Mouse (Mus musculus) midbrain, embryonic 16.5 days (tissue): Measurements from ENCODE around the gene Ppdpf. TPM values are rescaled to one million over a fixed set of nuclear protein-coding genes. Genes with fewer than 3 reads are reported as not detected.
"Not testable (repeated sequence)": the region's sequence is repeated elsewhere in the genome, so short reads cannot be mapped to it uniquely, and the experiment has no call there.

Source experiments
- ATAC-seq: fragments of 200-750 bp; cut with Nextera tagmentation; 2 replicates; pipeline ENCODE4 v1.8.0; 2017; ENCODE audit warnings: moderate TSS enrichment
- H3K27ac ChIP-seq: fragments of 300-500 bp; sonication (generic); 2 replicates; pipeline ENCODE4 v1.5.1; 2014; ENCODE audit warnings: mild to moderate bottlenecking, low read length, mixed read lengths
- H3K27me3 ChIP-seq: fragments of 300-500 bp; sonication (generic); 2 replicates; pipeline ENCODE4 v1.6.1; 2014; ENCODE audit warnings: low read depth, low read length, mixed read lengths; ENCODE audit not compliant: control insufficient read depth, insufficient read depth
- H3K36me3 ChIP-seq: fragments of 300-500 bp; sonication (generic); 2 replicates; pipeline ENCODE4 v1.6.1; 2014; ENCODE audit warnings: mild to moderate bottlenecking, low read length, moderate library complexity, mixed read lengths; ENCODE audit not compliant: control insufficient read depth, insufficient read depth
- H3K4me1 ChIP-seq: fragments of 300-500 bp; sonication (generic); 2 replicates; pipeline ENCODE4 v1.6.1; 2014; ENCODE audit warnings: mild to moderate bottlenecking, low read length, mixed read lengths; ENCODE audit not compliant: control insufficient read depth, insufficient read depth
- H3K4me2 ChIP-seq: fragments of 300-500 bp; sonication (generic); 2 replicates; pipeline ENCODE4 v1.6.1; 2014; ENCODE audit warnings: mild to moderate bottlenecking, low read length, mixed read lengths
- H3K4me3 ChIP-seq: fragments of 300-500 bp; sonication (generic); 2 replicates; pipeline ENCODE4 v1.5.1; 2014; ENCODE audit warnings: low read depth, mild to moderate bottlenecking, low read length, moderate library complexity, mixed read lengths
- H3K9ac ChIP-seq: fragments of 300-500 bp; sonication (generic); 2 replicates; pipeline ENCODE4 v1.6.1; 2014; ENCODE audit warnings: low read depth, low read length, mixed read lengths
- H3K9me3 ChIP-seq: fragments of 300-500 bp; sonication (generic); replicated peaks from 2 replicates; pipeline ENCODE4 v1.6.1; 2014; ENCODE audit warnings: mild to moderate bottlenecking, low read length, mixed read lengths; ENCODE audit not compliant: control insufficient read depth, poor library complexity, severe bottlenecking
- WGBS: fragments of 180-500 bp; shearing (Covaris S2); extraction: QIAGEN DNeasy Blood & Tissue Kit; methylation state at CpG from one replicate; pipeline ENCODE4 v1.1.7; 2014; 5-methylcytosine and 5-hydroxymethylcytosine counted together
- polyA plus RNA-seq: library from polyadenylated mRNA; unstranded; fragments of >200 nt; fragmentation: Nextera tagmentation; extraction: Ambion mirVana; gene quantifications from 2 replicates; pipeline ENCODE4 v1.2.1, GENCODE M21; 2015

Gene Ppdpf
- polyA plus RNA-seq, 1 experiment from 2014 or later: 407 TPM

DNA sequence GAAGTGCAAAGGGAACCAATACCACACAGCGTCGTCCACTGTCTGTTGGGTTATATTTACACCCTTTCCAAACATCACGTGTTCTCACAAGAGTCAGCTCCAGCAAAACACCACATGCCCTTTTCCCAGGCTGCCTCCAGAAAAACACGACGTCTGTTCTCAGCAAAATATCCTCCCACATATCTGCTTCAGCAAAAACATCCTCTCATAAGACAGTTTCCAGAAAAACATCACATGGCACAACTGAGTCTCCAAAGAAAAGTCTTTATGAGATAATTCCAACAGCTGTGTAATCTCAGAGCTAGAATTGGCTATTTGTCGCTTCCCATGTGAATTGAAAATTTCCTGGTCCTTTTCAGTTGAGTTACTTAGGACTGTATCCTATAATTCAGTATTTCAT, 6.1 kb upstream of the Ppdpf start:
- no peaks in the 10 kb centered on the region for H3K36me3 ChIP-seq
- no peak overlapping the region for H3K4me3 ChIP-seq
- H3K27ac ChIP-seq: no peak overlapping the region
- no peak for ATAC-seq
- 86% methylated on average over 6 of the region's 6 CpGs for WGBS
- H3K4me1 ChIP-seq: no peaks in the 10 kb centered on the region
- no peaks in the 10 kb centered on the region for H3K9me3 ChIP-seq
- no peak overlapping the region for H3K9ac ChIP-seq
- H3K4me2 ChIP-seq: no peak overlapping the region
- no peaks in the 10 kb centered on the region for H3K27me3 ChIP-seq

DNA sequence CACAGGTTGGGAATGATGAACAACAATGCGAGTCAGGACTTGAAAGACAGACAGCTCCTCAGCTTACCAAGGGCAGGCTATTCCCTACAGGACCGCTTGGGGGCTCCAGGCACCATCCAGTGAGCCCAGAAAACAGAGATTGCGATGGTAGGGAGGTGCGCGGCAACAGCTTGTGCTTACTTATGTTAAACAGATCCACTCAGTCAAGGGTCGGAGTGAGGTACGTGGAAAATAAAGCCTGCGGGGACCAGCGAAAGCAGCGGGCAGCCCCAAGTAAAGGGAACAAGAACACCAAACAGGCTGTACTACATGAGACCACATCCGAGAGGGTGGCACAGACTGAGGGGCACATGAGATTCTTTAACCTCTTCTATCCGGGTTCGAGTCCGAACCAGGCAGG, 412 bp upstream of the Ppdpf start:
- ATAC-seq: peak; percentile 90
- no peaks in the 10 kb centered on the region for H3K36me3 ChIP-seq
- peak overlapping the region; percentile 79 for H3K4me3 ChIP-seq

GRCm38 (mm10) chr2:181188681-181189080, 1.6 kb downstream of the Ppdpf start:
- 92% methylated on average over 2 of the region's 2 CpGs for WGBS

More for the DNA sequence above, 412 bp upstream of the Ppdpf start:
- Histone ChIP-seq H3K9ac (peak overlapping the region; percentile 96), H3K27ac (peak overlapping the region; percentile 96), H3K27me3 (no peaks in the 10 kb centered on the region), H3K4me2 (peak overlapping the region; percentile 63), H3K9me3 (no peaks in the 10 kb centered on the region), H3K4me1 (peaks cover 10% of the 10 kb centered on the region)
- 0% methylated on average over 14 of the region's 14 CpGs for WGBS

GRCm38 (mm10) chr2:181189321-181189720, 2.3 kb downstream of the Ppdpf start:
- Histone ChIP-seq H3K4me2 (no peak overlapping the region), H3K36me3 (no peaks in the 10 kb centered on the region), H3K27me3 (no peaks in the 10 kb centered on the region), H3K27ac (no peak overlapping the region), H3K9ac (no peak overlapping the region), H3K9me3 (no peaks in the 10 kb centered on the region), H3K4me3 (no peak overlapping the region), H3K4me1 (peaks cover 10% of the 10 kb centered on the region)
- ATAC-seq: no peak
- WGBS: 94% methylated on average over 1 of the region's 1 CpGs

More at GRCm38 (mm10) chr2:181188681-181189080, 1.6 kb downstream of the Ppdpf start:
- Histone ChIP-seq H3K9ac (peak overlapping the region; percentile 36; the same call in 1 of the 2 replicates), H3K27me3 (no peaks in the 10 kb centered on the region), H3K4me3 (peak overlapping the region; percentile 79), H3K4me1 (peaks cover 10% of the 10 kb centered on the region), H3K27ac (peak overlapping the region; percentile 17; the same call in 1 of the 2 replicates), H3K9me3 (no peaks in the 10 kb centered on the region), H3K36me3 (no peaks in the 10 kb centered on the region), H3K4me2 (peak overlapping the region; percentile 63)
- no peak for ATAC-seq

DNA sequence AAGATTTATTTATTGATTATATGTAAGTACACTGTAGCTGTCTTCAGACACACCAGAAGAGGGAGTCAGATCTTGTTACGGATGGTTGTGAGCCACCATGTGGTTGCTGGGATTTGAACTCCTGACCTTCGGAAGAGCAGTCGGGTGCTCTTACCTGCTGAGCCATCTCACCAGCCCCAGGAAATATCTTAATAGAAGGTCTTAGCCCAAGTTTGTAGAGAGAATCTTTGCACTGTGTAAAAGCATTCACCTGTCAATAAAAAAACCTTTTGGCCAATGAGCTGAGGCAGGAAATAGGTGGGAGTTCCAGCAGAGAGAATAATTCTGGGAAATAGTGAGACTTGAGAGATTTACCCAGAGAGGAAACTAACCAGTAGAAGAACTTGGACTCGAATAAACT, 4.3 kb downstream of the Ppdpf start:
- H3K36me3 ChIP-seq, H3K9ac ChIP-seq, H3K4me1 ChIP-seq, H3K27me3 ChIP-seq, H3K9me3 ChIP-seq, H3K27ac ChIP-seq, H3K4me3 ChIP-seq, ATAC-seq, H3K4me2 ChIP-seq: not testable (repeated sequence)
- 83% methylated on average over 4 of the region's 4 CpGs for WGBS

DNA sequence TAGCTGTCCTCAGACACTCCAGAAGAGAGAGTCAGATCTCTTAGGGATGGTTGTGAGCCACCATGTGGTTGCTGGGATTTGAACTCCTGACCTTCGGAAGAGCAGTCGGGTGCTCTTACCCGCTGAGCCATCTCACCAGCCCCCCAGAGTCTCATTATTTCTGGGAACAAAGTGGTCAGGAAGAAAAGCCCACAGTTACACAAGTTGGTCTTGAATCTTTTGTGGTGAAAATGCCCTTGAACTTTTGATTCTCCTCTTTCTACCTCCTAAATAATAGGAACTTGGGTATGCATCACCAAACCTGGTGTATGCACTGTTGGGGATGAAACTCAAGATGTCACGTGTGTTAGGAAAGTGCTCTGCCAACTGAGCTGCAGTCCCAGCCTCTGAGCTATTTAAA, 4.9 kb downstream of the Ppdpf start:
- no peak overlapping the region for H3K27ac ChIP-seq
- H3K9me3 ChIP-seq: no peaks in the 10 kb centered on the region
- WGBS: 58% methylated on average over 4 of the region's 4 CpGs
- H3K36me3 ChIP-seq: no peaks in the 10 kb centered on the region
- no peak for ATAC-seq
- H3K27me3 ChIP-seq: no peaks in the 10 kb centered on the region
- no peak overlapping the region for H3K4me2 ChIP-seq
- H3K4me1 ChIP-seq: peaks cover 7% of the 10 kb centered on the region
- H3K4me3 ChIP-seq: no peak overlapping the region
- H3K9ac ChIP-seq: no peak overlapping the region

GRCm38 (mm10) chr2:181193044-181193443, 6.0 kb downstream of the Ppdpf start:
- H3K9ac ChIP-seq: no peak overlapping the region
- WGBS: 80% methylated on average over 3 of the region's 3 CpGs
- no peak for ATAC-seq

DNA sequence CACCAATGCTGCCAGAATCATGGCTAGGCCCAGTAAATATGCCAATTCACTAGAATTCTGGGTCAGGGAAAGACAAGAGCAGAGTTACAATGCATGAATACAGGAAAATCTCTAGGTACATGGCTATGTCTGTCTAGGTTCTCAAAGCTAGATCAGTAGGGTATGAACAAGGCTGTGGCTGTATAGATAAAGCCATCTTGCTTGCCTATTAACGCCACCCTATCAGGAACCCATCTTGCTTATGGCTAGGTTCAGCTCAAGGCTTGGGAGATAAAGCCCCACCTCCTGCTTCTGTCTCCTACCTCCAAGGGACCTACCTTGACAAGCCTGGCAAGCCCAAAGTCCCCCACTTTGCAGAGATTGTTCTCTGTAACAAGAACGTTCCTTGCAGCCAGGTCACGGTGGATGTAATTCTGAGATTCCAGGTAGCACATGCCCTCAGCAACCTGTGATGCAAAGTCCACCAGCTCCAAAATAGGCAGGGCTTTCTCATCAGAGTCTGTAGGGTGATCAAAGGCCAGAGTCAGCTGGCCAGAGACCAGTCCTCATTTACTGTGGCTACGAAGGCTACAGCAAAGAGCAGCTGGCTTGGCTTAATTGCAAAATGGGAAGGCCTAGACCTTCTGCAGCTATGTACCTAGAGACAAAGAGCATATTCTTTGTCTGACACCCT, 9.7 kb downstream of the Ppdpf start:
- ATAC-seq: no peak
- no peaks in the 10 kb centered on the region for H3K9me3 ChIP-seq
- H3K27me3 ChIP-seq: no peaks in the 10 kb centered on the region
- no peak overlapping the region for H3K9ac ChIP-seq
- WGBS: 88% methylated on average over 4 of the region's 4 CpGs
- H3K27ac ChIP-seq: no peak overlapping the region
- no peaks in the 10 kb centered on the region for H3K36me3 ChIP-seq
- H3K4me1 ChIP-seq: no peaks in the 10 kb centered on the region
- no peak overlapping the region for H3K4me3 ChIP-seq
- H3K4me2 ChIP-seq: no peak overlapping the region

More at GRCm38 (mm10) chr2:181193044-181193443, 6.0 kb downstream of the Ppdpf start:
- no peaks in the 10 kb centered on the region for H3K27me3 ChIP-seq
- peaks cover 7% of the 10 kb centered on the region for H3K4me1 ChIP-seq
- H3K36me3 ChIP-seq: no peaks in the 10 kb centered on the region
- H3K4me3 ChIP-seq: no peak overlapping the region
- no peak overlapping the region for H3K27ac ChIP-seq
- H3K9me3 ChIP-seq: no peaks in the 10 kb centered on the region
- no peak overlapping the region for H3K4me2 ChIP-seq

- 83% methylated on average over 3 of the region's 3 CpGs for WGBS
Observed at GRCm38 (mm10) chr2:181201606-181202005, 14.6 kb downstream of the Ppdpf start.

More at GRCm38 (mm10) chr2:181201606-181202005, 14.6 kb downstream of the Ppdpf start:
- ATAC-seq: no peak
- Histone ChIP-seq H3K36me3 (no peaks in the 10 kb centered on the region), H3K27ac (no peak overlapping the region), H3K9me3 (no peaks in the 10 kb centered on the region), H3K4me3 (no peak overlapping the region), H3K4me1 (no peaks in the 10 kb centered on the region), H3K4me2 (no peak overlapping the region), H3K9ac (no peak overlapping the region), H3K27me3 (no peaks in the 10 kb centered on the region)
